Mouse (Mus musculus): ENCODE data around the gene Copg2.

- TF ChIP-seq CTCF (IDR thresholded peaks at IDR 0.05; ENCODE audit: low read depth) (no peak), EP300 (IDR thresholded peaks at IDR 0.05; ENCODE audit: low read depth) (no peak)
Observed at GRCm38 (mm10) chr6:30939264-30939663, 42.7 kb upstream of the Copg2 start.
